Mouse (Mus musculus) heart, postnatal 0 days (tissue): Measurements from ENCODE around the gene Usp36. TPM values are rescaled to one million over a fixed set of nuclear protein-coding genes. Genes with fewer than 3 reads are reported as not detected.
A peak's percentile ranks its signal among the peaks of the same experiment; 100 is the strongest.

Source experiments
- ATAC-seq: fragments of 200-750 bp; cut with Nextera tagmentation; 2 replicates; pipeline ENCODE4 v1.8.0; 2017; ENCODE audit warnings: low read depth, moderate number of reproducible peaks, moderate library complexity; ENCODE audit not compliant: insufficient read depth
- DNase-seq: peaks from one replicate; pipeline ENCODE4 v3.0.0-alpha.2; 2016; ENCODE audit warnings: low spot score
- H3K27ac ChIP-seq: fragments of 300-500 bp; sonication (generic); 2 replicates; pipeline ENCODE4 v1.5.1; 2014; ENCODE audit warnings: low read depth, mild to moderate bottlenecking
- H3K27me3 ChIP-seq: fragments of 300-500 bp; sonication (generic); 2 replicates; pipeline ENCODE4 v1.6.1; 2014; ENCODE audit warnings: low read length, mixed read lengths; ENCODE audit not compliant: control insufficient read depth, insufficient read depth
- H3K36me3 ChIP-seq: fragments of 300-500 bp; sonication (generic); replicated peaks from 2 replicates; pipeline ENCODE4 v1.6.1; 2014; ENCODE audit warnings: low read length, mixed read lengths; ENCODE audit not compliant: control insufficient read depth, insufficient read depth
- H3K4me1 ChIP-seq: fragments of 300-500 bp; sonication (generic); 2 replicates; pipeline ENCODE4 v1.6.1; 2014; ENCODE audit warnings: antibody characterized with exemption; ENCODE audit not compliant: control insufficient read depth, insufficient read depth
- H3K4me2 ChIP-seq: fragments of 300-500 bp; sonication (generic); 2 replicates; pipeline ENCODE4 v1.6.1; 2014; ENCODE audit warnings: low read depth, mild to moderate bottlenecking, low read length, moderate library complexity
- H3K4me3 ChIP-seq: fragments of 300-500 bp; sonication (generic); 2 replicates; pipeline ENCODE4 v1.5.1; 2014; ENCODE audit warnings: low read depth, low read length
- H3K9ac ChIP-seq: fragments of 300-500 bp; sonication (generic); replicated peaks from 2 replicates; pipeline ENCODE4 v1.6.1; 2014; ENCODE audit warnings: low read depth, low read length, mixed read lengths
- H3K9me3 ChIP-seq: fragments of 300-500 bp; sonication (generic); replicated peaks from 2 replicates; pipeline ENCODE4 v1.6.1; 2016; ENCODE audit warnings: low read length; ENCODE audit not compliant: control insufficient read depth
- CTCF ChIP-seq: IDR thresholded peaks from 2 replicates; pipeline ENCODE4 v1.5.1; 2016; ENCODE audit warnings: antibody characterized with exemption, control low read depth, low read depth
- EP300 ChIP-seq: IDR thresholded peaks from 2 replicates; pipeline ENCODE4 v1.6.1; 2016; ENCODE audit warnings: antibody characterized with exemption, low read depth
- WGBS: fragments of 180-500 bp; shearing (Covaris S2); extraction: QIAGEN DNeasy Blood & Tissue Kit; methylation state at CpG from one replicate; pipeline ENCODE4 v1.1.7; 2014; 5-methylcytosine and 5-hydroxymethylcytosine counted together
- polyA plus RNA-seq: library from polyadenylated mRNA; unstranded; fragments of >200 nt; fragmentation: Nextera tagmentation; extraction: Ambion mirVana; gene quantifications from 2 replicates; pipeline ENCODE4 v1.2.1, GENCODE M21; 2015
- total RNA-seq: library from RNA; depleted of rRNA; stranded (reverse); fragments of >200 nt; gene quantifications from 2 replicates; pipeline ENCODE4 v1.2.3, GENCODE M21; 2014; ENCODE audit warnings: low replicate concordance

The Usp36 gene
- total and polyA plus RNA-seq, 2 experiments from 2014 or later: 6.6 to 10.4 TPM

GRCm38 (mm10) chr11:118232314-118232831, 57.7 kb downstream of the Usp36 start:
- 47% methylated on average over 7 of the region's 7 CpGs for WGBS
- no peaks in the 10 kb centered on the region for H3K27me3 ChIP-seq
- DNase-seq (peak; percentile 57), ATAC-seq (no peak)
- no peak overlapping the region for H3K9ac ChIP-seq
- 0 out of 2 replicates have a peak overlapping the region, but pooled peaks have one; percentile 1 for H3K27ac ChIP-seq
- no peak overlapping the region for H3K4me3 ChIP-seq
- TF ChIP-seq EP300 (no peak), CTCF (peak; percentile 66)
- peak overlapping the region; percentile 16; the same call in 1 of the 2 replicates for H3K4me2 ChIP-seq
- H3K4me1 ChIP-seq: peaks cover 30% of the 10 kb centered on the region
- H3K36me3 ChIP-seq: no peaks in the 10 kb centered on the region
- no peaks in the 10 kb centered on the region for H3K9me3 ChIP-seq

GRCm38 (mm10) chr11:118229941-118230340, 60.1 kb downstream of the Usp36 start:
- H3K36me3 ChIP-seq: no peaks in the 10 kb centered on the region
- no peak for DNase-seq
- no peaks in the 10 kb centered on the region for H3K9me3 ChIP-seq
- TF ChIP-seq CTCF (no peak), EP300 (no peak)
- 85% methylated on average over 5 of the region's 5 CpGs for WGBS
- no peak overlapping the region for H3K4me3 ChIP-seq
- H3K9ac ChIP-seq: no peak overlapping the region
- H3K4me2 ChIP-seq: no peak overlapping the region
- peaks cover 31% of the 10 kb centered on the region for H3K4me1 ChIP-seq
- no peak overlapping the region for H3K27ac ChIP-seq
- ATAC-seq: no peak
- H3K27me3 ChIP-seq: no peaks in the 10 kb centered on the region

GRCm38 (mm10) chr11:118227650-118228049, 62.4 kb downstream of the Usp36 start:
- 54% methylated on average over 7 of the region's 7 CpGs for WGBS
- DNase-seq (no peak), ATAC-seq (no peak)
- Histone ChIP-seq H3K9me3 (no peaks in the 10 kb centered on the region), H3K9ac (no peak overlapping the region), H3K4me2 (no peak overlapping the region), H3K4me3 (no peak overlapping the region), H3K4me1 (peaks cover 41% of the 10 kb centered on the region), H3K27ac (0 out of 2 replicates have a peak overlapping the region, but pooled peaks have one; percentile 31), H3K27me3 (no peaks in the 10 kb centered on the region), H3K36me3 (no peaks in the 10 kb centered on the region)
- TF ChIP-seq EP300 (no peak), CTCF (no peak)

GRCm38 (mm10) chr11:118226850-118227249, 63.2 kb downstream of the Usp36 start:
- Histone ChIP-seq H3K27me3 (no peaks in the 10 kb centered on the region), H3K9ac (no peak overlapping the region), H3K36me3 (no peaks in the 10 kb centered on the region), H3K4me3 (no peak overlapping the region), H3K27ac (no peak overlapping the region), H3K4me1 (peaks cover 33% of the 10 kb centered on the region), H3K9me3 (no peaks in the 10 kb centered on the region), H3K4me2 (no peak overlapping the region)
- DNase-seq: no peak
- WGBS: 82% methylated on average over 7 of the region's 7 CpGs
- TF ChIP-seq EP300 (no peak), CTCF (no peak)
- no peak for ATAC-seq

GRCm38 (mm10) chr11:118225862-118226261, 64.2 kb downstream of the Usp36 start:
- WGBS: 63% methylated on average over 1 of the region's 1 CpGs
- TF ChIP-seq EP300: no peak
- no peak for TF ChIP-seq CTCF
- Histone ChIP-seq H3K27me3 (no peaks in the 10 kb centered on the region), H3K36me3 (no peaks in the 10 kb centered on the region), H3K4me3 (no peak overlapping the region), H3K4me1 (peaks cover 33% of the 10 kb centered on the region), H3K4me2 (no peak overlapping the region), H3K9ac (no peak overlapping the region), H3K27ac (no peak overlapping the region), H3K9me3 (no peaks in the 10 kb centered on the region)
- ATAC-seq (no peak), DNase-seq (no peak)
